Mouse (Mus musculus): ENCODE measurements around the gene Slc6a11. TPM values are rescaled to one million over a fixed set of nuclear protein-coding genes. Genes with fewer than 3 reads are reported as not detected.
A peak's percentile ranks its signal among the peaks of the same experiment; 100 is the strongest.

The Slc6a11 gene
- total RNA-seq, 2 experiments from 2014 or later = 0.13 TPM; not detected in 1

- no peak for DNase-seq
These were observed 135.2 kb downstream of the Slc6a11 start for GRCm38 (mm10) chr6:114266273-114266672.

GRCm38 (mm10) chr6:114267979-114268378 lies 136.9 kb downstream of the Slc6a11 start:
- DNase-seq = no peak

- DNase-seq = no peak
These were observed 138.5 kb downstream of the Slc6a11 start for GRCm38 (mm10) chr6:114269589-114269988.

- no peak for DNase-seq
These were observed 139.8 kb downstream of the Slc6a11 start for GRCm38 (mm10) chr6:114270799-114271198.

GRCm38 (mm10) chr6:114272279-114272678 lies 141.2 kb downstream of the Slc6a11 start:
- peak in 1 of 2 experiments; percentile 5 for DNase-seq

GRCm38 (mm10) chr6:114273997-114274728 lies 143.1 kb downstream of the Slc6a11 start:
- no peak for DNase-seq

GRCm38 (mm10) chr6:114275800-114276199 lies 144.8 kb downstream of the Slc6a11 start:
- no peak for DNase-seq

- DNase-seq = peak; percentile 56 to 70
These were observed 151.6 kb downstream of the Slc6a11 start, which contains the start of gene Slc6a1 for GRCm38 (mm10) chr6:114282469-114283277. Gene Slc6a1, plus strand, starts transcription at chr6:114282635.

GRCm38 (mm10) chr6:114283278-114283770 lies 152.3 kb downstream of the Slc6a11 start:
- no peak for DNase-seq

- no peak for DNase-seq
These were observed 153.1 kb downstream of the Slc6a11 start for GRCm38 (mm10) chr6:114283927-114284703.

- no peak for DNase-seq
These were observed 154.4 kb downstream of the Slc6a11 start for GRCm38 (mm10) chr6:114285424-114285823.

GRCm38 (mm10) chr6:114289106-114289505 lies 158.1 kb downstream of the Slc6a11 start:
- DNase-seq = no peak

GRCm38 (mm10) chr6:114290184-114290583 lies 159.1 kb downstream of the Slc6a11 start:
- no peak for DNase-seq

- no peak for DNase-seq
These were observed 159.9 kb downstream of the Slc6a11 start for GRCm38 (mm10) chr6:114290929-114291328.

- no peak for DNase-seq
These were observed 160.4 kb downstream of the Slc6a11 start for GRCm38 (mm10) chr6:114291396-114291795.

- no peak for DNase-seq
These were observed 162.5 kb downstream of the Slc6a11 start for GRCm38 (mm10) chr6:114293511-114293910.

- DNase-seq = no peak
These were observed 164.0 kb downstream of the Slc6a11 start for GRCm38 (mm10) chr6:114295086-114295485.

GRCm38 (mm10) chr6:114297260-114298002 lies 166.4 kb downstream of the Slc6a11 start:
- no peak for DNase-seq

Data from adrenal gland, postnatal 36 days (tissue).